Mouse (Mus musculus): Measurements from ENCODE around the gene Nms. TPM values are rescaled to one million over a fixed set of nuclear protein-coding genes. Genes with fewer than 3 reads are reported as not detected.
A peak's percentile ranks its signal among the peaks of the same experiment; 100 is the strongest.

Nms gene
- polyA plus RNA-seq, 1 experiment from 2014 or later: 8.4 TPM

- H3K4me1 ChIP-seq (ENCODE audit: control insufficient read depth, insufficient read depth, low read length): peaks cover 5% of the 10 kb centered on the region
These were observed 46.4 kb downstream of the Nms start, which contains the start of gene Pdcl3 for GRCm38 (mm10) chr1:38985308-38985707. TSS of gene Pdcl3 (plus strand) at chr1:38985608.

GRCm38 (mm10) chr1:38987080-38987864 is 48.3 kb downstream of the Nms start:
- Histone ChIP-seq H3K4me3 (ENCODE audit: low read depth, low read length) (peak overlapping the region; percentile 85), H3K27me3 (ENCODE audit: control insufficient read depth, insufficient read depth, low read length) (no peaks in the 10 kb centered on the region), H3K4me1 (ENCODE audit: control insufficient read depth, insufficient read depth, low read length) (peaks cover 5% of the 10 kb centered on the region), H3K36me3 (ENCODE audit: control insufficient read depth, insufficient read depth, low read length) (no peaks in the 10 kb centered on the region), H3K9ac (replicated peaks; ENCODE audit: low read depth, low read length) (peak overlapping the region; percentile 78), H3K9me3 (ENCODE audit: control insufficient read depth, low read length) (no peaks in the 10 kb centered on the region), H3K27ac (ENCODE audit: low read depth, low read length) (peak overlapping the region; percentile 80), H3K4me2 (ENCODE audit: low read depth, low read length) (peak overlapping the region; percentile 78)
- WGBS: 5% methylated on average over 38 of the region's 38 CpGs
- ATAC-seq (ENCODE audit: low read depth): peak; percentile 98

More at GRCm38 (mm10) chr1:38985308-38985707, 46.4 kb downstream of the Nms start, which contains the start of gene Pdcl3:
- H3K27me3 ChIP-seq (ENCODE audit: control insufficient read depth, insufficient read depth, low read length): no peaks in the 10 kb centered on the region
- H3K9ac ChIP-seq (replicated peaks; ENCODE audit: low read depth, low read length): no peak within 1 kb of the TSS
- H3K4me2 ChIP-seq (ENCODE audit: low read depth, low read length): no peak within 1 kb of the TSS
- WGBS: 92% methylated on average over 3 of the region's 3 CpGs
- H3K27ac ChIP-seq (ENCODE audit: low read depth, low read length): no peak within 1 kb of the TSS
- no peak within 1 kb of the TSS for H3K4me3 ChIP-seq (ENCODE audit: low read depth, low read length)
- no peaks in the 10 kb centered on the region for H3K9me3 ChIP-seq (ENCODE audit: control insufficient read depth, low read length)
- no peak for ATAC-seq (ENCODE audit: low read depth)
- no peaks in the 10 kb centered on the region for H3K36me3 ChIP-seq (ENCODE audit: control insufficient read depth, insufficient read depth, low read length)

- Histone ChIP-seq H3K27me3 (ENCODE audit: control insufficient read depth, insufficient read depth, low read length) (no peaks in the 10 kb centered on the region), H3K9ac (replicated peaks; ENCODE audit: low read depth, low read length) (peak overlapping the region; percentile 78), H3K4me3 (ENCODE audit: low read depth, low read length) (peak overlapping the region; percentile 85), H3K9me3 (ENCODE audit: control insufficient read depth, low read length) (no peaks in the 10 kb centered on the region), H3K4me2 (ENCODE audit: low read depth, low read length) (peak overlapping the region; percentile 86), H3K36me3 (ENCODE audit: control insufficient read depth, insufficient read depth, low read length) (no peaks in the 10 kb centered on the region), H3K27ac (ENCODE audit: low read depth, low read length) (peak overlapping the region; percentile 73), H3K4me1 (ENCODE audit: control insufficient read depth, insufficient read depth, low read length) (peaks cover 5% of the 10 kb centered on the region)
- under 1% methylated on average over 25 of the region's 25 CpGs for whole genome bisulfite sequencing
- ATAC-seq (ENCODE audit: low read depth): peak; percentile 87
These were observed 48.9 kb downstream of the Nms start for GRCm38 (mm10) chr1:38987865-38988211.

- Histone ChIP-seq H3K4me1 (ENCODE audit: control insufficient read depth, insufficient read depth, low read length) (peaks cover 5% of the 10 kb centered on the region), H3K9me3 (ENCODE audit: control insufficient read depth, low read length) (no peaks in the 10 kb centered on the region), H3K36me3 (ENCODE audit: control insufficient read depth, insufficient read depth, low read length) (no peaks in the 10 kb centered on the region), H3K9ac (replicated peaks; ENCODE audit: low read depth, low read length) (peak overlapping the region; percentile 78), H3K4me2 (ENCODE audit: low read depth, low read length) (peak overlapping the region; percentile 86), H3K27ac (ENCODE audit: low read depth, low read length) (no peak overlapping the region), H3K27me3 (ENCODE audit: control insufficient read depth, insufficient read depth, low read length) (no peaks in the 10 kb centered on the region), H3K4me3 (ENCODE audit: low read depth, low read length) (peak overlapping the region; percentile 85)
- WGBS: 44% methylated on average over 7 of the region's 7 CpGs
- ATAC-seq (ENCODE audit: low read depth): no peak
These were observed 49.4 kb downstream of the Nms start for GRCm38 (mm10) chr1:38988357-38988756.

GRCm38 (mm10) chr1:38992365-38992764 is 53.4 kb downstream of the Nms start:
- H3K9me3 ChIP-seq (ENCODE audit: control insufficient read depth, low read length): no peaks in the 10 kb centered on the region
- H3K4me2 ChIP-seq (ENCODE audit: low read depth, low read length): no peak overlapping the region
- 85% methylated on average over 3 of the region's 3 CpGs for WGBS
- peaks cover 5% of the 10 kb centered on the region for H3K4me1 ChIP-seq (ENCODE audit: control insufficient read depth, insufficient read depth, low read length)
- no peak overlapping the region for H3K4me3 ChIP-seq (ENCODE audit: low read depth, low read length)
- H3K36me3 ChIP-seq (ENCODE audit: control insufficient read depth, insufficient read depth, low read length): peaks cover 19% of the 10 kb centered on the region
- no peaks in the 10 kb centered on the region for H3K27me3 ChIP-seq (ENCODE audit: control insufficient read depth, insufficient read depth, low read length)
- H3K9ac ChIP-seq (replicated peaks; ENCODE audit: low read depth, low read length): no peak overlapping the region
- H3K27ac ChIP-seq (ENCODE audit: low read depth, low read length): no peak overlapping the region
- ATAC-seq (ENCODE audit: low read depth): no peak

Other genes with a start within 250 kb of the Nms start
- 29.4 and 31.1 TPM in 2 replicates for gene Lonrf2, start 102.4 kb upstream of the Nms start, polyA plus RNA-seq (2014; fragmentation: Nextera tagmentation; extraction: Ambion mirVana)
- 58.4 and 68.7 TPM in 2 replicates for gene Chst10, start 41.0 kb upstream of the Nms start, polyA plus RNA-seq (2014; fragmentation: Nextera tagmentation; extraction: Ambion mirVana)
- gene Pdcl3, start 46.5 kb downstream of the Nms start, polyA plus RNA-seq (2014; fragmentation: Nextera tagmentation; extraction: Ambion mirVana): 167 and 168 TPM in 2 replicates

All from neural tube, embryonic 14.5 days (tissue).